Comparison of ENCODE assay signal across 9 mouse cellular contexts in genomic region chr1:181230731-181231148, GRCm38 (mm10). TPM values are rescaled to one million over a fixed set of nuclear protein-coding genes. Genes with fewer than 3 reads are reported as not detected.
DNase-seq lines count a peak whose midpoint lies in the region; ATAC-seq and TF ChIP-seq lines count a peak whose summit lies in the region.
"Had no signal": no experiment of that assay in that cellular context is flagged by ENCODE, and none has a peak within 500 bp of the region (broad histone marks: within the 10 kb centered on the region; RNA-seq: fewer than 3 reads in every experiment).

No protein-coding gene starts in this region.

- no peaks in the 10 kb centered on the region for H3K9me3 ChIP-seq in midbrain, embryonic 12.5 days
- H3K9me3 ChIP-seq in midbrain, embryonic 16.5 days (replicated peaks; ENCODE audit: control insufficient read depth, low read length, poor library complexity, severe bottlenecking): no peaks in the 10 kb centered on the region
- no peaks in the 10 kb centered on the region for H3K9me3 ChIP-seq in liver, embryonic 14.5 days (ENCODE audit: control insufficient read depth, low read length)
- no peaks in the 10 kb centered on the region for H3K9me3 ChIP-seq in stomach, embryonic 15.5 days
- H3K9me3 ChIP-seq: neural tube, embryonic 12.5 days had no signal

- ATAC-seq in midbrain, embryonic 12.5 days (ENCODE audit: low FRiP score, low read depth): no peak
- no peak; the same call in 1 of the 2 replicates for ATAC-seq in midbrain, embryonic 16.5 days
- peak; percentile 82 for ATAC-seq in erythroblast, adult 5-6 weeks (replicated peaks; ENCODE audit: low FRiP score, poor library complexity, severe bottlenecking)
- peak; percentile 79 for ATAC-seq in liver, embryonic 14.5 days (ENCODE audit: insufficient read depth)
- ATAC-seq in stomach, embryonic 15.5 days (ENCODE audit: insufficient read depth, low FRiP score, low read depth): peak; percentile 72

- no peaks in the 10 kb centered on the region; the same call in 1 of the 2 replicates for H3K27me3 ChIP-seq in midbrain, embryonic 12.5 days
- no peaks in the 10 kb centered on the region for H3K27me3 ChIP-seq in midbrain, embryonic 16.5 days (ENCODE audit: control insufficient read depth, insufficient read depth, low read depth, low read length)
- no peaks in the 10 kb centered on the region for H3K27me3 ChIP-seq in liver, embryonic 14.5 days (ENCODE audit: control insufficient read depth, insufficient read depth, low read length)
- H3K27me3 ChIP-seq in stomach, embryonic 15.5 days (replicated peaks): no peaks in the 10 kb centered on the region
- H3K27me3 ChIP-seq: neural tube, embryonic 12.5 days had no signal

- no peak overlapping the region for H3K4me3 ChIP-seq in midbrain, embryonic 12.5 days
- H3K4me3 ChIP-seq in midbrain, embryonic 16.5 days (ENCODE audit: low read depth, low read length): no peak overlapping the region
- peak overlapping the region in 1 of 2 experiments; percentile 15; a peak in 1 of 4 replicates for H3K4me3 ChIP-seq in liver, embryonic 14.5 days (ENCODE audit: insufficient read depth in 1 of 2, low read depth in 2 of 2, low read length in 2 of 2)
- no peak overlapping the region for H3K4me3 ChIP-seq in stomach, embryonic 15.5 days (replicated peaks)
- H3K4me3 ChIP-seq: neural tube, embryonic 12.5 days had no signal

- no peak for DNase-seq in liver, embryonic 14.5 days (ENCODE audit: low read depth in 3 of 3, low spot score in 3 of 3)
- DNase-seq in layer of hippocampus, adult 8-10 months (ENCODE audit: low spot score in 2 of 2): no peak
- no peak for DNase-seq in right cerebral cortex, postnatal 4 days
- DNase-seq in frontal cortex, postnatal 10 days (ENCODE audit: low spot score in 2 of 2): no peak

- TF ChIP-seq CTCF in liver, embryonic 14.5 days (IDR thresholded peaks at IDR 0.05; ENCODE audit: low read depth): no peak

- H3K4me1 ChIP-seq in midbrain, embryonic 12.5 days: peaks cover 7% of the 10 kb centered on the region; the same call in 1 of the 2 replicates
- peaks cover 4% of the 10 kb centered on the region; the same call in 1 of the 2 replicates for H3K4me1 ChIP-seq in midbrain, embryonic 16.5 days (ENCODE audit: control insufficient read depth, insufficient read depth, low read length)
- peaks cover 25 to 54% of the 10 kb centered on the region in 2 experiments for H3K4me1 ChIP-seq in liver, embryonic 14.5 days (replicated peaks; ENCODE audit: control insufficient read depth in 2 of 2, insufficient read depth in 2 of 2, low read length in 1 of 2)
- H3K4me1 ChIP-seq in stomach, embryonic 15.5 days: peaks cover 15% of the 10 kb centered on the region

- H3K36me3 ChIP-seq in midbrain, embryonic 12.5 days: no peaks in the 10 kb centered on the region
- no peaks in the 10 kb centered on the region for H3K36me3 ChIP-seq in midbrain, embryonic 16.5 days (ENCODE audit: control insufficient read depth, insufficient read depth, low read length)
- no peaks in the 10 kb centered on the region for H3K36me3 ChIP-seq in liver, embryonic 14.5 days (replicated peaks; ENCODE audit: control insufficient read depth, insufficient read depth, low read depth)
- no peaks in the 10 kb centered on the region for H3K36me3 ChIP-seq in stomach, embryonic 15.5 days
- H3K36me3 ChIP-seq: neural tube, embryonic 12.5 days had no signal

- 46% methylated on average over 10 of the region's 10 CpGs for WGBS in midbrain, embryonic 12.5 days
- 47% methylated on average over 10 of the region's 10 CpGs for WGBS in midbrain, embryonic 16.5 days
- WGBS in liver, embryonic 14.5 days (ENCODE audit: insufficient replicate concordance): 34% methylated on average over 10 of the region's 10 CpGs
- WGBS in stomach, embryonic 15.5 days: 18% methylated on average over 10 of the region's 10 CpGs

- no peak for TF ChIP-seq EP300 in liver, embryonic 14.5 days (IDR thresholded peaks at IDR 0.05; ENCODE audit: low read depth)

- H3K9ac ChIP-seq in midbrain, embryonic 12.5 days (replicated peaks): no peak overlapping the region
- H3K9ac ChIP-seq in midbrain, embryonic 16.5 days (ENCODE audit: low read depth, low read length): no peak overlapping the region
- peak overlapping the region; percentile 46 for H3K9ac ChIP-seq in liver, embryonic 14.5 days (replicated peaks)
- H3K9ac ChIP-seq in stomach, embryonic 15.5 days: no peak overlapping the region
- H3K9ac ChIP-seq: neural tube, embryonic 12.5 days had no signal

- H3K27ac ChIP-seq in midbrain, embryonic 12.5 days (replicated peaks): 0 out of 2 replicates have a peak overlapping the region, but pooled peaks have one; percentile 2
- H3K27ac ChIP-seq in midbrain, embryonic 16.5 days (ENCODE audit: low read length): no peak overlapping the region
- H3K27ac ChIP-seq in liver, embryonic 14.5 days: peak overlapping the region; percentile 68
- H3K27ac ChIP-seq in stomach, embryonic 15.5 days: peak overlapping the region; percentile 51; the same call in 1 of the 2 replicates
- H3K27ac ChIP-seq: neural tube, embryonic 12.5 days had no signal

- H3K4me2 ChIP-seq in midbrain, embryonic 12.5 days (replicated peaks): no peak overlapping the region
- H3K4me2 ChIP-seq in midbrain, embryonic 16.5 days (ENCODE audit: low read length): no peak overlapping the region
- H3K4me2 ChIP-seq in liver, embryonic 14.5 days (ENCODE audit: low read depth): peak overlapping the region; percentile 48
- H3K4me2 ChIP-seq in stomach, embryonic 15.5 days: no peak overlapping the region; the same call in 1 of the 2 replicates
- H3K4me2 ChIP-seq: neural tube, embryonic 12.5 days had no signal

RNA-seq across cellular contexts. Expression of gene Wdr26, which starts 18.9 kb away (rescaled TPM):
- polyA plus RNA-seq in midbrain, embryonic 12.5 days (2016; fragmentation: Nextera tagmentation; extraction: Ambion mirVana): 41.6 and 53.4 TPM in 2 replicates
- polyA plus RNA-seq in midbrain, embryonic 16.5 days (2015; fragmentation: Nextera tagmentation; extraction: Ambion mirVana): 32.7 and 33.7 TPM in 2 replicates
- 871 and 922 TPM in 2 replicates for total RNA-seq in erythroblast, adult 5-6 weeks (2015; ENCODE audit: low replicate concordance)
- total RNA-seq in erythroblast, adult 5-6 weeks (2017; ENCODE audit: low replicate concordance): 1,326 and 1,581 TPM in 2 replicates
- polyA plus RNA-seq in liver, embryonic 14.5 days (2012; rRNA removed): 47.8 and 68.9 TPM in 2 replicates
- polyA plus RNA-seq in liver, embryonic 14.5 days (2014; fragmentation: Nextera tagmentation; extraction: Ambion mirVana): 57.8 and 64.4 TPM in 2 replicates
- 32.6 and 33.3 TPM in 2 replicates for polyA plus RNA-seq in stomach, embryonic 15.5 days (2015; fragmentation: Nextera tagmentation; extraction: Ambion mirVana)
- total RNA-seq in layer of hippocampus, adult 8-10 months (2022): 100 to 1,000 TPM; 109 to 123 (median 113) TPM

Comparison
In these comparisons a context has a peak if more than half of its experiments do, and no peak if none do; other contexts are left out.
1. ATAC-seq: peak in erythroblast, adult 5-6 weeks (single experiment), liver, embryonic 14.5 days (single experiment) and stomach, embryonic 15.5 days (single experiment); none in midbrain, embryonic 12.5 days (single experiment) and midbrain, embryonic 16.5 days (single experiment).